Mouse (Mus musculus) monocyte, adult 5-6 weeks (primary cell): Measurements from ENCODE around the gene Doc2a. TPM values are rescaled to one million over a fixed set of nuclear protein-coding genes. Genes with fewer than 3 reads are reported as not detected.

Source experiments
- total RNA-seq: library from RNA; stranded (forward); fragments of 200-1000, 200-491, 200-594 nt; gene quantifications from 3 replicates; pipeline ENCODE4 v1.2.3, GENCODE M21; 2017

The Doc2a gene
- total RNA-seq, 1 experiment from 2014 or later = not detected

Other genes with a start within 250 kb of the Doc2a start
- gene Nupr1, start 216.6 kb upstream of the Doc2a start, total RNA-seq = 212 to 314 TPM (median 272 TPM) in 3 replicates
- 37.5 to 42.9 TPM (median 42.9 TPM) in 3 replicates for gene Sgf29, start 198.1 kb upstream of the Doc2a start, total RNA-seq
- 1.2 to 4.9 TPM in 2 of 3 replicates, not detected in the other for gene Sult1a1, start 171.0 kb upstream of the Doc2a start, total RNA-seq
- gene Bola2, start 152.0 kb upstream of the Doc2a start, total RNA-seq = 68.4 to 80.5 TPM (median 78.3 TPM) in 3 replicates
- 3.0 to 6.2 TPM (median 6.1 TPM) in 3 replicates for gene Slx1b, start 151.6 kb upstream of the Doc2a start, total RNA-seq
- gene Coro1a, start 139.6 kb upstream of the Doc2a start, total RNA-seq = 1,450 to 2,051 TPM (median 1,984 TPM) in 3 replicates
- 40.9 to 55.3 TPM (median 48.6 TPM) in 3 replicates for gene Mapk3, start 87.8 kb upstream of the Doc2a start, total RNA-seq
- gene Gdpd3, start 81.1 kb upstream of the Doc2a start, total RNA-seq = 18.3 to 26.4 TPM (median 23.7 TPM) in 3 replicates
- 139 to 175 TPM (median 161 TPM) in 3 replicates for gene Ypel3, start 70.5 kb upstream of the Doc2a start, total RNA-seq
- 2.0 to 3.8 TPM (median 2.2 TPM) in 3 replicates for gene Tbx6, start 65.9 kb upstream of the Doc2a start, total RNA-seq
- gene Ppp4c, start 54.9 kb upstream of the Doc2a start, total RNA-seq = 235 to 253 TPM (median 240 TPM) in 3 replicates
- 12.6 TPM in 1 of 3 replicates, not detected in the others for gene Fam57b, start 49.7 kb upstream of the Doc2a start, total RNA-seq
- gene 4930451I11Rik, start 15.8 kb upstream of the Doc2a start, total RNA-seq = not detected in 3 replicates
- 11.0 to 39.0 TPM (median 11.8 TPM) in 3 replicates for gene Hirip3, start 14.6 kb downstream of the Doc2a start, total RNA-seq
- 19.2 to 46.1 TPM (median 34.5 TPM) in 3 replicates for gene Ino80e, start 15.0 kb downstream of the Doc2a start, total RNA-seq
- 37.9 to 49.8 TPM (median 38.3 TPM) in 3 replicates for gene Taok2, start 37.3 kb downstream of the Doc2a start, total RNA-seq
- 37.3 to 57.4 TPM (median 43.2 TPM) in 3 replicates for gene Tmem219, start 75.5 kb downstream of the Doc2a start, total RNA-seq
- 7.9 to 31.1 TPM (median 16.9 TPM) in 3 replicates for gene Kctd13, start 81.5 kb downstream of the Doc2a start, total RNA-seq
- gene Asphd1, start 102.2 kb downstream of the Doc2a start, total RNA-seq = not detected in 3 replicates
- 0.64 to 3.6 TPM (median 1.3 TPM) in 3 replicates for gene Sez6l2, start 103.1 kb downstream of the Doc2a start, total RNA-seq
- 43.2 to 53.6 TPM (median 43.9 TPM) in 3 replicates for gene Cdipt, start 128.5 kb downstream of the Doc2a start, total RNA-seq
- 2.8 to 9.8 TPM (median 5.5 TPM) in 3 replicates for gene Cdiptos, start 128.7 kb downstream of the Doc2a start, total RNA-seq
- 95.0 to 131 TPM (median 111 TPM) in 3 replicates for gene Mvp, start 167.2 kb downstream of the Doc2a start, total RNA-seq
- gene Pagr1b, start 169.1 kb downstream of the Doc2a start, total RNA-seq = 2.9 to 7.8 TPM (median 5.2 TPM) in 3 replicates
- 3.8 to 52.6 TPM (median 4.4 TPM) in 3 replicates for gene Pagr1a, start 169.9 kb downstream of the Doc2a start, total RNA-seq
- gene Gm42742, start 173.7 kb downstream of the Doc2a start, total RNA-seq = 6.4 to 36.5 TPM (median 36.3 TPM) in 3 replicates
- gene Prrt2, start 173.8 kb downstream of the Doc2a start, total RNA-seq = not detected in 3 replicates
- 16.7 to 36.3 TPM (median 30.1 TPM) in 3 replicates for gene Maz, start 179.6 kb downstream of the Doc2a start, total RNA-seq
- gene Kif22, start 195.1 kb downstream of the Doc2a start, total RNA-seq = 0.85 to 3.7 TPM (median 0.97 TPM) in 3 replicates
- gene Zg16, start 239.9 kb downstream of the Doc2a start, total RNA-seq = not detected in 3 replicates
- gene AI467606, start 243.9 kb downstream of the Doc2a start, total RNA-seq = 34.3 to 52.4 TPM (median 39.3 TPM) in 3 replicates